Mouse (Mus musculus): Measurements from ENCODE around the gene OR5BS1P. TPM values are rescaled to one million over a fixed set of nuclear protein-coding genes. Genes with fewer than 3 reads are reported as not detected.

Gene OR5BS1P
- polyA plus RNA-seq, 1 experiment: 0.05 TPM

DNA sequence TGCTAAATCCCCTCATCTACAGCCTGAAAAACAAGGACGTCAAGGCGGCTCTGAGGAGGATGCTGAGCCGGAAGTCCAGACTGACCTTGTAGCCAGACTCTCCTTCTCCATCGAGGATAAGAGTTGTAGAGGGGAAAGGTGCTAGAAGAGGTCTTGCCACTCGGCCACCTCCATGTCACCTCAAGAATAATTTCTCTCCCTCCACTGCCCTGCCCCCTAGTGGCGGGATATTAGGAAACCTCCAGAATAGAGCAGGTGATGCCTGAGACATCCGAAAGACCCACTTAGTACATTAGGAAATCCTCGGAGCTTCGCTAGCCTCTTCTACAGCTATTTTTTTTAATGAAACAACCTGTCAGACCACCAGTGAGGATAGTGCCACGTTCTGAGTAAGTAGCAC, 5.7 kb downstream of the OR5BS1P start:
- peak; percentile 49 for DNase-seq
- 44% methylated on average over 10 of the region's 10 CpGs for WGBS
- Histone ChIP-seq H3K4me3 (replicated peaks; ENCODE audit: extremely low read depth, low read depth, low read length) (no peak overlapping the region), H3K4me1 (ENCODE audit: control insufficient read depth, insufficient read depth, low read length) (no peaks in the 10 kb centered on the region)
- TF ChIP-seq CTCF (IDR thresholded peaks at IDR 0.05; ENCODE audit: insufficient read depth, low read length): peak; percentile 61
- no peak for TF ChIP-seq POLR2A (IDR thresholded peaks at IDR 0.05; ENCODE audit: borderline replicate concordance, extremely low read depth, low read depth, low read length)

DNA sequence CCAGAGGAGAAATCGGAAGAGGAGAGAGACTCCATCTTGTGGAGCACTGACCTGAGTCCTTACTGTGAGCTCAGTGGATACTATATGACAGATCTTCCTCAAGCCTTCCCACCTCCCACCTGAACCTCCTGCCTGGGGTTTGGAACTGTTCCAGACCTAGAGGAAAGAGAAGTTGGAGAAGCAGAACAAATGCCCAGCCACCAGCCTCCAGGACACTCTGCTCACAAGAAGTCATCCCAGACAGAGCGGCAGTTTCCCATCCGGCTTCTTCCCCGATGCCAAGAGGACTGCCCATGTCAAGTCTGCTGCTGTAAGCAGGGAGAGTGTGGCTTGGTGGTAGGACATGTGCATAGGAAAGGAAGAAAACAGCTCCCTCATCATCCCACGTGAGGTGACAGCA, 6.6 kb downstream of the OR5BS1P start:
- no peak for TF ChIP-seq POLR2A (IDR thresholded peaks at IDR 0.05; ENCODE audit: borderline replicate concordance, extremely low read depth, low read depth, low read length)
- no peak for TF ChIP-seq CTCF (IDR thresholded peaks at IDR 0.05; ENCODE audit: insufficient read depth, low read length)
- WGBS: 72% methylated on average over 5 of the region's 5 CpGs
- DNase-seq: no peak
- H3K4me1 ChIP-seq (ENCODE audit: control insufficient read depth, insufficient read depth, low read length): no peaks in the 10 kb centered on the region
- no peak overlapping the region for H3K4me3 ChIP-seq (replicated peaks; ENCODE audit: extremely low read depth, low read depth, low read length)

GRCm38 (mm10) chr15:98479568-98480102, 9.9 kb downstream of the OR5BS1P start:
- H3K4me1 ChIP-seq (ENCODE audit: control insufficient read depth, insufficient read depth, low read length): peaks cover 11% of the 10 kb centered on the region
- no peak overlapping the region for H3K4me3 ChIP-seq (replicated peaks; ENCODE audit: extremely low read depth, low read depth, low read length)
- 79% methylated on average over 7 of the region's 7 CpGs for WGBS
- no peak for DNase-seq
- no peak for TF ChIP-seq CTCF (IDR thresholded peaks at IDR 0.05; ENCODE audit: insufficient read depth, low read length)
- TF ChIP-seq POLR2A (IDR thresholded peaks at IDR 0.05; ENCODE audit: borderline replicate concordance, extremely low read depth, low read depth, low read length): no peak

- 39% methylated on average over 3 of the region's 3 CpGs for WGBS
Measured at GRCm38 (mm10) chr15:98482701-98483100, 13.0 kb downstream of the OR5BS1P start, which contains the start of gene Lalba. Lalba (minus strand) TSS chr15:98482721.

GRCm38 (mm10) chr15:98483907-98484886, 14.5 kb downstream of the OR5BS1P start:
- TF ChIP-seq CTCF (IDR thresholded peaks at IDR 0.05; ENCODE audit: insufficient read depth, low read length): no peak
- no peak for TF ChIP-seq POLR2A (IDR thresholded peaks at IDR 0.05; ENCODE audit: borderline replicate concordance, extremely low read depth, low read depth, low read length)
- H3K4me3 ChIP-seq (replicated peaks; ENCODE audit: extremely low read depth, low read depth, low read length): no peak overlapping the region
- peaks cover 11% of the 10 kb centered on the region for H3K4me1 ChIP-seq (ENCODE audit: control insufficient read depth, insufficient read depth, low read length)
- WGBS: 44% methylated on average over 18 of the region's 18 CpGs
- DNase-seq: no peak

More at GRCm38 (mm10) chr15:98482701-98483100, 13.0 kb downstream of the OR5BS1P start, which contains the start of gene Lalba:
- DNase-seq: no peak
- TF ChIP-seq CTCF (IDR thresholded peaks at IDR 0.05; ENCODE audit: insufficient read depth, low read length): no peak
- no peak for TF ChIP-seq POLR2A (IDR thresholded peaks at IDR 0.05; ENCODE audit: borderline replicate concordance, extremely low read depth, low read depth, low read length)
- peaks cover 11% of the 10 kb centered on the region for H3K4me1 ChIP-seq (ENCODE audit: control insufficient read depth, insufficient read depth, low read length)
- no peak within 1 kb of the TSS for H3K4me3 ChIP-seq (replicated peaks; ENCODE audit: extremely low read depth, low read depth, low read length)

DNA sequence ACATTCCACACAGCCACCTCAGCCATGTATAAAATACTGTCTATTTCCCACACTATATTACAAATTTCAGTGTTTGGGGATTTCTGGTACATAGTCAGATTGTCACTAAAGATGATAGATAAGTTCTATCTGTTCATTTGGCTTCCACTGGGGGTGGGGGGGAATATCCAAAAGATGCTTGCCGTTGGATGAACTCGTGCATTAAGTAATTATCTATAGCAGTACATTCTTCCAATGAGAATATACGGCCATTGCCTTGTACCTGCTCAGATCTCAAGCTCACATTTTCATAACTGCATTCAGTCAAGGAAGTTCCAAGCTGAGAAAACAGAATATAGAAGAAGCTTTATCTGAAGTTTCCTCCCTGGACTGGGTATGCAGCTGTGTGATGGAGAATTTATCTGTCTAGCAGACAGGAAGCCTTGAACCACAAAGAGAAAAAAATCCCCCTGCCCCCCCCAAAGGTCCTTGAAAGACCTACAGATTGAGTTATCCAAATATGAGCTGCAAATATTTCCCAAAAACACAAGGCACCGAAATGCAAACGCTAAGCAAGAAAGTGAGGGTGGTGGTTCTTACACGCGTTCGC, 16.8 kb downstream of the OR5BS1P start:
- no peak overlapping the region for H3K4me3 ChIP-seq (replicated peaks; ENCODE audit: extremely low read depth, low read depth, low read length)
- TF ChIP-seq CTCF (IDR thresholded peaks at IDR 0.05; ENCODE audit: insufficient read depth, low read length) (no peak), POLR2A (IDR thresholded peaks at IDR 0.05; ENCODE audit: borderline replicate concordance, extremely low read depth, low read depth, low read length) (no peak)
- no peak for DNase-seq
- WGBS: 90% methylated on average over 8 of the region's 8 CpGs
- peaks cover 14% of the 10 kb centered on the region for H3K4me1 ChIP-seq (ENCODE audit: control insufficient read depth, insufficient read depth, low read length)

- TF ChIP-seq CTCF (IDR thresholded peaks at IDR 0.05; ENCODE audit: insufficient read depth, low read length) (no peak), POLR2A (IDR thresholded peaks at IDR 0.05; ENCODE audit: borderline replicate concordance, extremely low read depth, low read depth, low read length) (no peak)
Measured at GRCm38 (mm10) chr15:98491332-98491731, 21.6 kb downstream of the OR5BS1P start.

GRCm38 (mm10) chr15:98492102-98492501, 22.4 kb downstream of the OR5BS1P start, which contains the start of gene Olfr279:
Olfr279 (plus strand) TSS chr15:98492402.
- no peak for DNase-seq
- peaks cover 3% of the 10 kb centered on the region for H3K4me1 ChIP-seq (ENCODE audit: control insufficient read depth, insufficient read depth, low read length)
- TF ChIP-seq POLR2A (IDR thresholded peaks at IDR 0.05; ENCODE audit: borderline replicate concordance, extremely low read depth, low read depth, low read length) (no peak), CTCF (IDR thresholded peaks at IDR 0.05; ENCODE audit: insufficient read depth, low read length) (no peak)
- WGBS: 45% methylated on average over 4 of the region's 4 CpGs
- no peak within 1 kb of the TSS for H3K4me3 ChIP-seq (replicated peaks; ENCODE audit: extremely low read depth, low read depth, low read length)

More at GRCm38 (mm10) chr15:98491332-98491731, 21.6 kb downstream of the OR5BS1P start:
- DNase-seq: no peak
- WGBS: 27% methylated on average over 2 of the region's 2 CpGs
- Histone ChIP-seq H3K4me3 (replicated peaks; ENCODE audit: extremely low read depth, low read depth, low read length) (no peak overlapping the region), H3K4me1 (ENCODE audit: control insufficient read depth, insufficient read depth, low read length) (peaks cover 3% of the 10 kb centered on the region)

DNA sequence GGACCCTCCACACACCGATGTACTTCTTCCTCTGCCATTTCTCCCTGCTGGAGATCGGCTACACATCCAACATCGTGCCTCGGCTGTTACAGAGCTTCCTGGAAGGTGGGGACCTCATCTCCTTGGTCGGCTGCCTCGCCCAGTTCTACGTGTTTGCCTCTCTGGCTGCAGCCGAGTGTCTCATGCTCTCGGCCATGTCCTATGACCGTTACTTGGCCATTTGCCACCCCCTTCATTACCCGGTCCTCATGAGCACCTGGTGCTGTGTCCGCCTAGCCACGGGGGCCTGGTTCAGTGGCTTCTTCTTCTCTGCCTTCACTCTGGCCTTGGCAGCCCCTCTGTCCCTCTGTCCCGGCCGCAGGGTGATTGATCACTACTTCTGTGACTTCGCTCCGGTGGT, 27.9 kb downstream of the OR5BS1P start:
- DNase-seq: no peak
- H3K4me3 ChIP-seq (replicated peaks; ENCODE audit: extremely low read depth, low read depth, low read length): no peak overlapping the region
- 78% methylated on average over 17 of the region's 17 CpGs for WGBS
- TF ChIP-seq CTCF (IDR thresholded peaks at IDR 0.05; ENCODE audit: insufficient read depth, low read length): no peak
- no peak for TF ChIP-seq POLR2A (IDR thresholded peaks at IDR 0.05; ENCODE audit: borderline replicate concordance, extremely low read depth, low read depth, low read length)
- H3K4me1 ChIP-seq (ENCODE audit: control insufficient read depth, insufficient read depth, low read length): no peaks in the 10 kb centered on the region
